Mouse (Mus musculus) forebrain, embryonic 13.5 days (tissue): ENCODE measurements at regions not wholly inside any gene's neighbourhood (a gene's known extent, or its start where the extent isn't known, plus 50 kb on each side); places are given as distances from the start of the nearest gene placed in this dataset.

Experiments used
- ATAC-seq: fragments of 200-750 bp; cut with Nextera tagmentation; 2 replicates; pipeline ENCODE4 v1.8.0; 2017
- H3K27ac ChIP-seq: fragments of 300-500 bp; sonication (generic); 2 replicates; pipeline ENCODE4 v1.5.1; 2015; ENCODE audit warnings: inconsistent platforms, mild to moderate bottlenecking, moderate library complexity
- H3K27me3 ChIP-seq: fragments of 300-500 bp; sonication (generic); 2 replicates; pipeline ENCODE4 v1.6.1; 2015; ENCODE audit warnings: mild to moderate bottlenecking, inconsistent platforms
- H3K36me3 ChIP-seq: fragments of 300-500 bp; sonication (generic); 2 replicates; pipeline ENCODE4 v1.6.1; 2015; ENCODE audit warnings: mild to moderate bottlenecking, inconsistent platforms; ENCODE audit not compliant: poor library complexity, severe bottlenecking
- H3K4me1 ChIP-seq: fragments of 300-500 bp; sonication (generic); 2 replicates; pipeline ENCODE4 v1.6.1; 2015; ENCODE audit warnings: inconsistent platforms
- H3K4me2 ChIP-seq: fragments of 300-500 bp; sonication (generic); 2 replicates; pipeline ENCODE4 v1.6.1; 2015; ENCODE audit warnings: inconsistent platforms, mild to moderate bottlenecking, moderate library complexity
- H3K4me3 ChIP-seq: fragments of 300-500 bp; sonication (generic); 2 replicates; pipeline ENCODE4 v1.5.1; 2015; ENCODE audit warnings: mild to moderate bottlenecking, inconsistent platforms
- H3K9ac ChIP-seq: fragments of 300-500 bp; sonication (generic); 2 replicates; pipeline ENCODE4 v1.6.1; 2015; ENCODE audit warnings: mild to moderate bottlenecking, inconsistent platforms
- H3K9me3 ChIP-seq: fragments of 300-500 bp; sonication (generic); replicated peaks from 2 replicates; pipeline ENCODE4 v1.6.1; 2016; ENCODE audit warnings: inconsistent platforms
- WGBS: fragments of 180-500 bp; shearing (Covaris S2); methylation state at CpG from one replicate; pipeline ENCODE4 v1.1.7; 2015; 5-methylcytosine and 5-hydroxymethylcytosine counted together

- H3K9ac ChIP-seq, result no peak overlapping the region; the same call in 1 of the 2 replicates
- H3K9me3 ChIP-seq, result no peaks in the 10 kb centered on the region
- H3K4me2 ChIP-seq, result peak overlapping the region; percentile 45
- ATAC-seq, result peak; percentile 79; the same call in 1 of the 2 replicates
- H3K4me3 ChIP-seq, result no peak overlapping the region
- no peaks in the 10 kb centered on the region for H3K36me3 ChIP-seq
- peak overlapping the region; percentile 41 for H3K27ac ChIP-seq
- H3K4me1 ChIP-seq, result peaks cover 21% of the 10 kb centered on the region
- WGBS, result 19% methylated on average over 10 of the region's 10 CpGs
- H3K27me3 ChIP-seq, result no peaks in the 10 kb centered on the region
These were observed 156.0 kb upstream of the Btg1 start for GRCm38 (mm10) chr10:96460617-96461338.

GRCm38 (mm10) chr10:96465967-96466366 is 150.8 kb upstream of the Btg1 start:
- no peak overlapping the region for H3K4me2 ChIP-seq
- no peaks in the 10 kb centered on the region for H3K27me3 ChIP-seq
- no peak overlapping the region for H3K27ac ChIP-seq
- H3K9ac ChIP-seq, result no peak overlapping the region
- H3K4me3 ChIP-seq, result no peak overlapping the region
- peaks cover 4% of the 10 kb centered on the region for H3K4me1 ChIP-seq
- no peak for ATAC-seq
- H3K36me3 ChIP-seq, result no peaks in the 10 kb centered on the region
- 76% methylated on average over 6 of the region's 6 CpGs for WGBS
- no peaks in the 10 kb centered on the region for H3K9me3 ChIP-seq

DNA sequence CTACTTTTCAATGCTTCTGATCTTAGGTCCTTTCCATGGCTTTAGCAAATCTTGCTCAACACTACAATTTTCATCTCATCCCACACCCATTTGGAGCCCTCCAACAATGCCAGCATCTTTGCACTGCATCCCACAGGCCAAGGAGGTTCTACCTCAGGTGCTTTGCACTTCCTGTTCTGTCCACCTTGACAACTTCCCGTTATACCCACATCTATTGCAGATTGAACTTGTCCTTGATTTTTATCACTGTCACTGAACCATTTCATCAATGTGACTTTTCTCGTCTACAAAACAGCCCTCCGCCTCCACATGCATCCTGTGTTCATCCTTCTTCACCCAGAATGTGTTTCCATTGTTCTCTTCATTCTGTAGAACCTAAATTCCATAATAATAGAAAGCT is 150.0 kb upstream of the Btg1 start:
- no peaks in the 10 kb centered on the region for H3K27me3 ChIP-seq
- no peak overlapping the region for H3K9ac ChIP-seq
- H3K4me2 ChIP-seq, result no peak overlapping the region
- no peaks in the 10 kb centered on the region for H3K9me3 ChIP-seq
- no peak for ATAC-seq
- H3K4me1 ChIP-seq, result no peaks in the 10 kb centered on the region; the same call in 1 of the 2 replicates
- H3K4me3 ChIP-seq, result no peak overlapping the region
- no peaks in the 10 kb centered on the region for H3K36me3 ChIP-seq
- WGBS, result 81% methylated on average over 3 of the region's 3 CpGs
- no peak overlapping the region for H3K27ac ChIP-seq

- Histone ChIP-seq H3K9ac (no peak overlapping the region), H3K9me3 (no peaks in the 10 kb centered on the region), H3K27me3 (no peaks in the 10 kb centered on the region), H3K4me2 (no peak overlapping the region), H3K4me1 (no peaks in the 10 kb centered on the region; the same call in 1 of the 2 replicates), H3K27ac (no peak overlapping the region), H3K4me3 (no peak overlapping the region), H3K36me3 (no peaks in the 10 kb centered on the region)
- no peak for ATAC-seq
- WGBS, result 75% methylated on average over 4 of the region's 4 CpGs
These were observed 149.1 kb upstream of the Btg1 start for GRCm38 (mm10) chr10:96467661-96468060.

- no peak for ATAC-seq
- H3K4me1 ChIP-seq, result no peaks in the 10 kb centered on the region; the same call in 1 of the 2 replicates
- no peak overlapping the region for H3K9ac ChIP-seq
- no peaks in the 10 kb centered on the region for H3K27me3 ChIP-seq
- no peak overlapping the region for H3K27ac ChIP-seq
- no peak overlapping the region for H3K4me3 ChIP-seq
- no peaks in the 10 kb centered on the region for H3K36me3 ChIP-seq
- no peak overlapping the region for H3K4me2 ChIP-seq
- H3K9me3 ChIP-seq, result no peaks in the 10 kb centered on the region
These were observed 145.3 kb upstream of the Btg1 start for GRCm38 (mm10) chr10:96471523-96471922.

DNA sequence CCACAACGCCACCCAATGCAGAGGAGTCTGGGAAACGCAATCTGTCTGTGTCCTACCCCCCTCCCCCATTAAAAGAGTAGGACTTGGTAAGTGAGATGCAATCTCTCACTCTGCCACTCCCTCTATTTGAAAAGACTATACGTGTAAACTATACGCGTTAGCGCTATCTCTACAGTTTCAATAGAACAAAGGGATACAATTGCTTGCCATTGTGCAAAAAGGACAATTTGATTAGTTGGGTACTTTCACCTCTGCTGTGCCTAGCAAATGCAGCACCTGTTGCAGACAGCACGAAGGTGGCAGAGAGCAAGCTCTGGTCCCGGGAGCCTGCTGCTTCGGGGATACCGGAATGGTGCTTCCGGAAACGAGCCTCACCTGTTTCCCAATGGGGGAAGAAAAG is 137.5 kb upstream of the Btg1 start:
- Histone ChIP-seq H3K4me1 (peaks cover 28% of the 10 kb centered on the region), H3K36me3 (no peaks in the 10 kb centered on the region), H3K4me3 (no peak overlapping the region), H3K9me3 (no peaks in the 10 kb centered on the region), H3K27ac (peak overlapping the region; percentile 85), H3K9ac (no peak overlapping the region), H3K4me2 (peak overlapping the region; percentile 27; the same call in 1 of the 2 replicates), H3K27me3 (no peaks in the 10 kb centered on the region)
- 53% methylated on average over 12 of the region's 12 CpGs for WGBS
- no peak for ATAC-seq

DNA sequence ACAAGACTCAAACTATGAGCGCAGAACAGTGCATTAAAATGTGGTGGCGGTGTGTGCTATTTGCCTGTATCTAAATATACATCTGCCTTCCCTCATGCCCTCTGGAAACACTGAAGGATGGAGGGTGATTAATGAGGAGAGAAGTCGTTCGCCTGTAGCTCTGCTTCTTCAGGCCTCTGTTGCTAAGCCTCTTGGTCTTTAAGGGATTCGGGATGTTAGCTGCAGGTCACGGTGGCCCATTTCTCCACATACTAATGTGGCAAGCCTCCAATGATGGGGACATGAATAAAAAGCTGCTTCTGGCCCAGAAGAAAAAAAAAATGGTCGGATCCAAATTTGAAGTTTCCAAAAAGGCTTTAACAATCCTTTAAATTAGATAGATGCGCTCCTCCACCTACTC is 137.0 kb upstream of the Btg1 start:
- Histone ChIP-seq H3K27ac (peak overlapping the region; percentile 85), H3K4me3 (no peak overlapping the region), H3K9ac (no peak overlapping the region), H3K4me1 (peaks cover 28% of the 10 kb centered on the region), H3K4me2 (peak overlapping the region; percentile 27; the same call in 1 of the 2 replicates), H3K36me3 (no peaks in the 10 kb centered on the region), H3K9me3 (no peaks in the 10 kb centered on the region), H3K27me3 (no peaks in the 10 kb centered on the region)
- WGBS, result 47% methylated on average over 8 of the region's 8 CpGs
- ATAC-seq, result no peak

GRCm38 (mm10) chr10:96480453-96481324 is 136.1 kb upstream of the Btg1 start:
- Histone ChIP-seq H3K4me3 (no peak overlapping the region), H3K27me3 (no peaks in the 10 kb centered on the region), H3K4me1 (peaks cover 28% of the 10 kb centered on the region), H3K9me3 (no peaks in the 10 kb centered on the region), H3K4me2 (peak overlapping the region; percentile 35), H3K9ac (no peak overlapping the region), H3K36me3 (no peaks in the 10 kb centered on the region), H3K27ac (peak overlapping the region; percentile 85)
- WGBS, result 7% methylated on average over 14 of the region's 14 CpGs
- ATAC-seq, result peak; percentile 97

- Histone ChIP-seq H3K4me3 (no peak overlapping the region), H3K9ac (no peak overlapping the region), H3K27me3 (no peaks in the 10 kb centered on the region), H3K4me1 (peaks cover 28% of the 10 kb centered on the region), H3K9me3 (no peaks in the 10 kb centered on the region), H3K4me2 (no peak overlapping the region), H3K36me3 (no peaks in the 10 kb centered on the region), H3K27ac (peak overlapping the region; percentile 85)
- ATAC-seq, result no peak
- WGBS, result 33% methylated on average over 8 of the region's 8 CpGs
These were observed 135.5 kb upstream of the Btg1 start for GRCm38 (mm10) chr10:96481325-96481638.

DNA sequence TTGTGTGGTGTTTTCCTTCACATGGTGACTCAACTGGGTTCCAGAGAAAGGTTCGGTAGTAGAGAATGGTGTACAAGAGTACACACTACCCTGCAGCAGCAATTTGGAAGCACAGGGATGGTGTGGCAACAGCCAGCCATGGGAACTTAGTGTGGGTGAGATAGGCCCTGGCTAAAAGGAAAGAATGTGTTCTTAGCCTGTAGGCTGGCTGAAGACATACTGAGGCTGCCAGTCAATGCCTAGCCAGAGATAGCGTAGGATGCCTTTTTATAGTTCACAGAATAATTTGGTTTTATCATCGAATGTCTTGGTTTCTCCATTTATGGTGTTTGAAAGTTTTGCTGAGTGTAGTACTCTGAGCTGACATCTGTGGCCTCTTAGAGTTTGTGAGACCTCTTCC is 130.1 kb upstream of the Btg1 start:
- Histone ChIP-seq H3K36me3 (no peaks in the 10 kb centered on the region), H3K4me1 (peaks cover 2% of the 10 kb centered on the region; the same call in 1 of the 2 replicates), H3K27ac (no peak overlapping the region), H3K9me3 (no peaks in the 10 kb centered on the region), H3K27me3 (no peaks in the 10 kb centered on the region), H3K4me3 (no peak overlapping the region), H3K9ac (no peak overlapping the region), H3K4me2 (no peak overlapping the region)
- no peak for ATAC-seq
- WGBS, result 91% methylated on average over 3 of the region's 3 CpGs

DNA sequence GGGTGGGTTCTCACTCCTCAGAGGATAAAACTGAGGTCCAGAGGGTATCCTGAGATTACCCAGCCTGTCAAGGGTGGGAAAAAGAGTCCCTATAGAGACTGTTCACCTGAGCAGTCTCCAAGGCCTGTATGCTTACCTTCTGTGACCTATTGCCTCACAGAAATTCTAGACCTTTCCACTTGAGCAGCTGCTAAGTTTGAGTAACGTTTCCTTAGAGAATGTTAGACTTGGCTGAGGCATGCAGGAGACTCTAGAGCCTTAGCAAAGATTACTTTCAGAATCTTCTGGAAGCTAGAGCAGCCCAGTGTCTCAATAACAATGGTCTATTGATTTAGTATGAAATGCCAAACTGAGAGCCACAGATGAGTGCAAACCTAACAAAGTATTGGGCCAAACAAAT is 123.1 kb upstream of the Btg1 start:
- Histone ChIP-seq H3K27me3 (no peaks in the 10 kb centered on the region), H3K36me3 (no peaks in the 10 kb centered on the region), H3K4me1 (no peaks in the 10 kb centered on the region), H3K4me3 (no peak overlapping the region), H3K27ac (no peak overlapping the region), H3K9ac (no peak overlapping the region), H3K9me3 (no peaks in the 10 kb centered on the region), H3K4me2 (no peak overlapping the region)
- 48% methylated on average over 1 of the region's 1 CpGs for WGBS
- no peak for ATAC-seq

- no peak overlapping the region for H3K4me2 ChIP-seq
- WGBS, result 94% methylated on average over 3 of the region's 3 CpGs
- no peaks in the 10 kb centered on the region for H3K9me3 ChIP-seq
- H3K27ac ChIP-seq, result no peak overlapping the region
- no peak overlapping the region for H3K4me3 ChIP-seq
- no peak overlapping the region for H3K9ac ChIP-seq
- H3K36me3 ChIP-seq, result no peaks in the 10 kb centered on the region
- no peak for ATAC-seq
- no peaks in the 10 kb centered on the region for H3K4me1 ChIP-seq
- no peaks in the 10 kb centered on the region for H3K27me3 ChIP-seq
These were observed 120.1 kb upstream of the Btg1 start for GRCm38 (mm10) chr10:96496700-96497099.
